Mouse (Mus musculus): ENCODE measurements around the gene Dtx4.

DNA sequence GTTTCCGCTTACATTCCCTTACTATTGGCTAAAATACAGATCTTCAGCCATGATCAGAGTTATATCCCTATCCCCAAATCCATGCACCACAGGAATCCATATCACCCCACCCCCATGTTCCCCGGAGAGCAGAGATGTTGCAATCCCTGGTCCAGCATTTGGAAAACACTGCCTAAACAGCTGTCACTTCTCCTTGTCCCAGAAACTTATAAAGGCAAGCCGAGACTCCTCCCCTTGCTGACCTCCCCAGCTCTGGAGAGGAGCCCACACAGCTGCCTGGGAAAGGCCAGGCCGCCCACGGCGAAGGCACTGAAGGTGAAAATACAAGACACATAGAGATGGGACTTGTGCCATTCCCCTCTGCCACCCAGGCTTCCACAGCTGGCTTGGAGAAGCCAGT, 14.4 kb downstream of the Dtx4 start:
- TF ChIP-seq POLR2A (IDR thresholded peaks at IDR 0.05; ENCODE audit: borderline replicate concordance, extremely low read depth, insufficient read depth, insufficient read length, poor library complexity, severe bottlenecking) (no peak), CTCF (IDR thresholded peaks at IDR 0.05; ENCODE audit: borderline replicate concordance, extremely low read depth, insufficient read depth, insufficient read length) (no peak)
